Mouse (Mus musculus) heart, embryonic 14.5 days (tissue): ENCODE measurements around the gene Retreg3. TPM values are rescaled to one million over a fixed set of nuclear protein-coding genes. Genes with fewer than 3 reads are reported as not detected.

Experiments used
- ATAC-seq: fragments of 200-750 bp; cut with Nextera tagmentation; 2 replicates; pipeline ENCODE4 v1.8.0; 2017; ENCODE audit warnings: low read depth, moderate TSS enrichment; ENCODE audit not compliant: insufficient number of reproducible peaks, insufficient read depth, low FRiP score
- H3K27ac ChIP-seq, 2 experiments: fragments of 200-500 bp in 1 of 2; fragments of 300-500 bp in 1 of 2; sonication (generic) in 1 of 2; replicated peaks in 1 of 2; 2 replicates each; pipeline ENCODE4 v1.5.1; 2012 to 2014; ENCODE audit warnings: low read depth in 2 of 2, low read length in 2 of 2, control low read depth in 1 of 2, mild to moderate bottlenecking in 1 of 2, mixed read lengths in 1 of 2; ENCODE audit not compliant: control insufficient read depth in 1 of 2, insufficient read depth in 1 of 2
- H3K27me3 ChIP-seq: fragments of 300-500 bp; sonication (generic); 2 replicates; pipeline ENCODE4 v1.6.1; 2014; ENCODE audit warnings: mild to moderate bottlenecking, low read length, control low read depth; ENCODE audit not compliant: control insufficient read depth, insufficient read depth
- H3K36me3 ChIP-seq: fragments of 300-500 bp; sonication (generic); 2 replicates; pipeline ENCODE4 v1.6.1; 2014; ENCODE audit warnings: mild to moderate bottlenecking, control low read depth, low read length, mixed read lengths; ENCODE audit not compliant: control insufficient read depth, insufficient read depth
- H3K4me1 ChIP-seq, 2 experiments: fragments of 200-500 bp in 1 of 2; fragments of 300-500 bp in 1 of 2; sonication (generic) in 1 of 2; 2 replicates each; pipeline ENCODE4 v1.6.1; 2012 to 2014; ENCODE audit warnings: low read length in 2 of 2, control low read depth in 1 of 2, mixed read lengths in 1 of 2; ENCODE audit not compliant: control insufficient read depth in 2 of 2, insufficient read depth in 2 of 2
- H3K4me2 ChIP-seq: fragments of 300-500 bp; sonication (generic); 2 replicates; pipeline ENCODE4 v1.6.1; 2014; ENCODE audit warnings: mild to moderate bottlenecking, low read length
- H3K4me3 ChIP-seq, 2 experiments: fragments of 200-500 bp in 1 of 2; fragments of 300-500 bp in 1 of 2; sonication (generic) in 1 of 2; 2 replicates each; pipeline ENCODE4 v1.5.1; 2012 to 2014; ENCODE audit warnings: low read length in 2 of 2, mild to moderate bottlenecking in 2 of 2, control low read depth in 1 of 2, low read depth in 1 of 2, moderate library complexity in 1 of 2; ENCODE audit not compliant: control insufficient read depth in 1 of 2, insufficient read depth in 1 of 2
- H3K9ac ChIP-seq: fragments of 300-500 bp; sonication (generic); 2 replicates; pipeline ENCODE4 v1.6.1; 2014; ENCODE audit warnings: mild to moderate bottlenecking, low read length
- H3K9me3 ChIP-seq: fragments of 300-500 bp; sonication (generic); 2 replicates; pipeline ENCODE4 v1.6.1; 2016; ENCODE audit warnings: low read length, control low read depth; ENCODE audit not compliant: control insufficient read depth
- WGBS: fragments of 180-500 bp; shearing (Covaris S2); extraction: QIAGEN DNeasy Blood & Tissue Kit; methylation state at CpG from one replicate; pipeline ENCODE4 v1.1.7; 2014; 5-methylcytosine and 5-hydroxymethylcytosine counted together
- polyA plus RNA-seq: library from polyadenylated mRNA; unstranded; fragments of >200 nt; fragmentation: Nextera tagmentation; extraction: Ambion mirVana; gene quantifications from 2 replicates; pipeline ENCODE4 v1.2.1, GENCODE M21; 2014

Retreg3 gene
- polyA plus RNA-seq, 1 experiment from 2014 or later: 8.0 TPM

GRCm38 (mm10) chr11:101070987-101071386, 48.7 kb downstream of the Retreg3 start:
- H3K4me2 ChIP-seq: peak overlapping the region; percentile 99; the same call in 1 of the 2 replicates
- no peaks in the 10 kb centered on the region for H3K27me3 ChIP-seq
- no peak for ATAC-seq
- 65% methylated on average over 6 of the region's 6 CpGs for WGBS
- peaks cover 10 to 15% of the 10 kb centered on the region in 2 experiments; a peak in 3 of 4 replicates for H3K4me1 ChIP-seq
- H3K27ac ChIP-seq: no peak overlapping the region
- peak overlapping the region in 1 of 2 experiments; percentile 85; a peak in 1 of 4 replicates for H3K4me3 ChIP-seq
- no peaks in the 10 kb centered on the region for H3K36me3 ChIP-seq
- H3K9ac ChIP-seq: peak overlapping the region; percentile 84; the same call in 1 of the 2 replicates
- no peaks in the 10 kb centered on the region for H3K9me3 ChIP-seq

GRCm38 (mm10) chr11:101070189-101070527, 49.5 kb downstream of the Retreg3 start:
- Histone ChIP-seq H3K36me3 (no peaks in the 10 kb centered on the region), H3K9ac (peak overlapping the region; percentile 84), H3K27me3 (no peaks in the 10 kb centered on the region), H3K27ac (0 out of 4 replicates have a peak overlapping the region, but pooled peaks of 1 of the 2 experiments have one; percentile 11), H3K4me3 (peak overlapping the region; percentile 69 to 85), H3K4me2 (peak overlapping the region; percentile 99), H3K9me3 (no peaks in the 10 kb centered on the region), H3K4me1 (peaks cover 11 to 21% of the 10 kb centered on the region in 2 experiments)
- peak; percentile 54 for ATAC-seq
- under 1% methylated on average over 34 of the region's 36 CpGs for WGBS

- Histone ChIP-seq H3K4me3 (peak within 1 kb of the TSS; percentile 69 to 85), H3K9me3 (no peaks in the 10 kb centered on the region), H3K4me2 (peak within 1 kb of the TSS; percentile 99), H3K27me3 (no peaks in the 10 kb centered on the region), H3K27ac (peak within 1 kb of the TSS in 1 of 2 experiments; percentile 11; a peak in 1 of 4 replicates), H3K4me1 (peaks cover 15 to 26% of the 10 kb centered on the region in 2 experiments), H3K9ac (peak within 1 kb of the TSS; percentile 84), H3K36me3 (no peaks in the 10 kb centered on the region)
- WGBS: 4% methylated on average over 35 of the region's 35 CpGs
- peak; percentile 82 for ATAC-seq
Observed at GRCm38 (mm10) chr11:101069391-101070188, 50.1 kb downstream of the Retreg3 start, which contains the start of gene Naglu. Naglu (plus strand) TSS chr11:101070012.

- Histone ChIP-seq H3K4me1 (peaks cover 42 to 55% of the 10 kb centered on the region in 2 experiments), H3K27ac (peak overlapping the region; percentile 17 to 34; a peak in 1 of 4 replicates), H3K9me3 (no peaks in the 10 kb centered on the region), H3K4me3 (peak overlapping the region; percentile 28 to 40), H3K27me3 (no peaks in the 10 kb centered on the region), H3K9ac (peak overlapping the region; percentile 31; the same call in 1 of the 2 replicates), H3K36me3 (peaks cover 8% of the 10 kb centered on the region; the same call in 1 of the 2 replicates), H3K4me2 (peak overlapping the region; percentile 61)
- 18% methylated on average over 18 of the region's 18 CpGs for WGBS
- no peak for ATAC-seq
Observed at GRCm38 (mm10) chr11:101066549-101067412, 52.9 kb downstream of the Retreg3 start.

- 78% methylated on average over 9 of the region's 9 CpGs for WGBS
- peaks cover 12% of the 10 kb centered on the region; the same call in 1 of the 2 replicates for H3K36me3 ChIP-seq
- H3K9me3 ChIP-seq: no peaks in the 10 kb centered on the region
- H3K4me1 ChIP-seq: peaks cover 56 to 67% of the 10 kb centered on the region in 2 experiments
- no peaks in the 10 kb centered on the region for H3K27me3 ChIP-seq
- H3K27ac ChIP-seq: peak overlapping the region; percentile 91 to 99
- ATAC-seq: no peak
- no peak overlapping the region for H3K9ac ChIP-seq
- H3K4me2 ChIP-seq: no peak overlapping the region
- no peak overlapping the region for H3K4me3 ChIP-seq
Observed at GRCm38 (mm10) chr11:101065002-101065401, 54.7 kb downstream of the Retreg3 start.

- ATAC-seq: no peak
- peak overlapping the region; percentile 36; the same call in 1 of the 2 replicates for H3K4me2 ChIP-seq
- H3K27me3 ChIP-seq: no peaks in the 10 kb centered on the region
- H3K4me1 ChIP-seq: peaks cover 61 to 72% of the 10 kb centered on the region in 2 experiments
- peak overlapping the region; percentile 91 to 99 for H3K27ac ChIP-seq
- peaks cover 12% of the 10 kb centered on the region; the same call in 1 of the 2 replicates for H3K36me3 ChIP-seq
- no peaks in the 10 kb centered on the region for H3K9me3 ChIP-seq
- WGBS: 46% methylated on average over 4 of the region's 4 CpGs
- H3K9ac ChIP-seq: peak overlapping the region; percentile 42
- no peak overlapping the region for H3K4me3 ChIP-seq
Observed at GRCm38 (mm10) chr11:101064462-101064861, 55.2 kb downstream of the Retreg3 start.
